In the genomic region with DNA sequence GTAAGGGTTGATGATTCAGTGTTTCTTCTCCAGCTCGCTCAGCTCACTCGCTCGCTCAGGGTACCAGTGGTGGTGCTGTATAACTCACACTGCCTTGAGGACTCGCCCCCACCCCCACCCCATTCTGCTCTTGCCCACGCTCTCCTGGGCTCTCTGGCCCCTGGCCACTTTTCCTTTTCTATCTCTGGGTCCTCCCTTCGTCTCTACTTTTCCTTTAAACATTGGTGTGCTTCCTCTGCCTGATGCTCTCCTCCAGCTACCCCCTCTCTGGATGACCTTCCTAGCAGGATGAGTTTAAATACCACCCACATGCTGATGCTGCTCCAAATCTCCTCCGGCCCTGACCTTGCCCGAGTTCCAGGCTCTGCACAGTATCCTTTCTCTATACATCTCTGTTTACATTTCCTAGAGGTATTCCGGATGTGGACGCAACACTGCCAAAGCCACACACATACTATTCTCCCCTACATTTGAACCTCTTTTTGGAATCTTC, we compare ENCODE assay signal across 24 mouse cellular contexts. TPM values are rescaled to one million over a fixed set of nuclear protein-coding genes. Genes with fewer than 3 reads are reported as not detected.
DNase-seq lines count a peak whose midpoint lies in the region; ATAC-seq and TF ChIP-seq lines count a peak whose summit lies in the region.
"Had no signal": no experiment of that assay in that cellular context is flagged by ENCODE, and none has a peak within 500 bp of the region (broad histone marks: within the 10 kb centered on the region; RNA-seq: fewer than 3 reads in every experiment).

No protein-coding gene starts in this region.

- H3K4me3 ChIP-seq in heart, embryonic 10.5 days, result no peak overlapping the region
- no peak overlapping the region for H3K4me3 ChIP-seq in liver, embryonic 16.5 days (ENCODE audit: low read depth, low read length)
- no peak overlapping the region for H3K4me3 ChIP-seq in liver, postnatal 0 days (ENCODE audit: low read depth, low read length)
- H3K4me3 ChIP-seq: forebrain, embryonic 12.5 days; heart, adult 2 months; hindbrain, embryonic 13.5 days; left cerebral cortex, adult 2 months; liver, embryonic 15.5 days; midbrain, embryonic 12.5 days; neural tube, embryonic 12.5 days had no signal

- peaks cover 25% of the 10 kb centered on the region for H3K4me1 ChIP-seq in heart, embryonic 10.5 days
- H3K4me1 ChIP-seq in liver, embryonic 16.5 days (ENCODE audit: control insufficient read depth, low read depth, low read length), result peaks cover 31% of the 10 kb centered on the region
- peaks cover 20% of the 10 kb centered on the region for H3K4me1 ChIP-seq in liver, postnatal 0 days (ENCODE audit: insufficient read depth)

- H3K27me3 ChIP-seq in heart, embryonic 10.5 days (ENCODE audit: insufficient read depth, poor library complexity, severe bottlenecking), result no peaks in the 10 kb centered on the region
- H3K27me3 ChIP-seq in liver, embryonic 16.5 days (ENCODE audit: control insufficient read depth, insufficient read depth, low read depth, low read length), result no peaks in the 10 kb centered on the region
- no peaks in the 10 kb centered on the region for H3K27me3 ChIP-seq in liver, postnatal 0 days (ENCODE audit: insufficient read depth, low read length)
- H3K27me3 ChIP-seq: hindbrain, embryonic 13.5 days; liver, embryonic 15.5 days; midbrain, embryonic 12.5 days; neural tube, embryonic 12.5 days had no signal

- TF ChIP-seq EP300 in liver, postnatal 0 days (IDR thresholded peaks at IDR 0.05; ENCODE audit: low read depth), result no peak

- no peak for TF ChIP-seq CTCF in liver, postnatal 0 days (IDR thresholded peaks at IDR 0.05; ENCODE audit: low read depth)

- H3K4me2 ChIP-seq in liver, embryonic 16.5 days (ENCODE audit: low read depth, low read length), result 0 out of 2 replicates have a peak overlapping the region, but pooled peaks have one; percentile 9
- H3K4me2 ChIP-seq in liver, postnatal 0 days (ENCODE audit: low read depth, low read length), result no peak overlapping the region
- H3K4me2 ChIP-seq: forebrain, embryonic 12.5 days; hindbrain, embryonic 13.5 days had no signal

- H3K27ac ChIP-seq in heart, embryonic 10.5 days, result peak overlapping the region; percentile 8; the same call in 1 of the 2 replicates
- no peak overlapping the region for H3K27ac ChIP-seq in liver, embryonic 16.5 days (ENCODE audit: low read length)
- H3K27ac ChIP-seq in liver, postnatal 0 days (ENCODE audit: low read depth), result no peak overlapping the region
- H3K27ac ChIP-seq: forebrain, embryonic 12.5 days; heart, adult 2 months; hindbrain, embryonic 13.5 days; kidney, postnatal 0 days; left cerebral cortex, adult 2 months; macrophage; midbrain, embryonic 12.5 days; neural tube, embryonic 12.5 days had no signal

- DNase-seq in heart, embryonic 10.5 days (ENCODE audit: low spot score), result no peak
- no peak for DNase-seq in heart, adult 9 months (ENCODE audit: low spot score in 2 of 2)
- DNase-seq in liver, postnatal 0 days, result no peak
- DNase-seq in adrenal gland, postnatal 25 days, result peak; percentile 15
- peak; percentile 62 for DNase-seq in yolk sac, embryonic 10.5 days (ENCODE audit: low spot score)
- no peak for DNase-seq in right cerebral cortex, adult 18-20 months
- DNase-seq: cerebellum, adult 11 months; cerebellum, postnatal 10 days; gastrocnemius, postnatal 36 days; heart, adult 2 months; heart, postnatal 10 days; retina, postnatal 1 day had no signal

- ATAC-seq in liver, embryonic 16.5 days (ENCODE audit: low read depth), result no peak
- no peak for ATAC-seq in liver, postnatal 0 days
- ATAC-seq: activated CD4-positive, CD25-positive, alpha-beta regulatory T cell, adult 4 months; inflammation-experienced regulatory T-cells, adult 6 months; lung, postnatal 0 days had no signal

- no peaks in the 10 kb centered on the region for H3K9me3 ChIP-seq in heart, embryonic 10.5 days
- no peaks in the 10 kb centered on the region for H3K9me3 ChIP-seq in liver, embryonic 16.5 days (replicated peaks; ENCODE audit: control insufficient read depth, low read length)
- no peaks in the 10 kb centered on the region for H3K9me3 ChIP-seq in liver, postnatal 0 days (ENCODE audit: low read length)
- H3K9me3 ChIP-seq: forebrain, embryonic 12.5 days; hindbrain, embryonic 13.5 days; liver, embryonic 15.5 days; midbrain, embryonic 12.5 days; neural tube, embryonic 12.5 days had no signal

- no peaks in the 10 kb centered on the region for H3K36me3 ChIP-seq in heart, embryonic 10.5 days
- H3K36me3 ChIP-seq in liver, embryonic 16.5 days (ENCODE audit: control insufficient read depth, insufficient read depth), result no peaks in the 10 kb centered on the region
- no peaks in the 10 kb centered on the region for H3K36me3 ChIP-seq in liver, postnatal 0 days (replicated peaks; ENCODE audit: insufficient read depth, low read length)
- H3K36me3 ChIP-seq: forebrain, embryonic 12.5 days; hindbrain, embryonic 13.5 days; liver, embryonic 15.5 days; midbrain, embryonic 12.5 days; neural tube, embryonic 12.5 days had no signal

- 60% methylated on average over 10 of the region's 10 CpGs for WGBS in heart, embryonic 10.5 days
- 69% methylated on average over 10 of the region's 10 CpGs for WGBS in liver, embryonic 16.5 days (ENCODE audit: insufficient replicate concordance)
- WGBS in liver, postnatal 0 days (ENCODE audit: insufficient replicate concordance), result 56% methylated on average over 10 of the region's 10 CpGs

- no peak overlapping the region for H3K9ac ChIP-seq in liver, embryonic 16.5 days (ENCODE audit: low read depth, low read length)
- no peak overlapping the region for H3K9ac ChIP-seq in liver, postnatal 0 days (replicated peaks)
- H3K9ac ChIP-seq: forebrain, embryonic 12.5 days; hindbrain, embryonic 13.5 days; liver, embryonic 15.5 days; midbrain, embryonic 12.5 days; neural tube, embryonic 12.5 days had no signal

RNA-seq across cellular contexts. Expression of a gene that starts 2.9 kb away (rescaled TPM):
- polyA plus RNA-seq in heart, embryonic 10.5 days (2016; fragmentation: Nextera tagmentation; extraction: Ambion mirVana), result 15.9 and 16.3 TPM in 2 replicates
- 2.9 and 3.1 TPM in 2 replicates for polyA plus RNA-seq in liver, embryonic 16.5 days (2015; fragmentation: Nextera tagmentation; extraction: Ambion mirVana)
- polyA plus RNA-seq in liver, postnatal 0 days (2015; fragmentation: Nextera tagmentation; extraction: Ambion mirVana), result 3.4 and 3.7 TPM in 2 replicates
- total RNA-seq in adrenal gland, postnatal 25 days (2021), result 154 and 189 TPM in 2 replicates

Comparison
In these comparisons a context has a peak if more than half of its experiments do, and no peak if none do; other contexts are left out.
1. DNase-seq: peak in adrenal gland, postnatal 25 days (single experiment) and yolk sac, embryonic 10.5 days (single experiment); none in heart, embryonic 10.5 days (single experiment), heart, adult 9 months (0 of 2), liver, postnatal 0 days (single experiment) and right cerebral cortex, adult 18-20 months (single experiment).